Mouse (Mus musculus) thymus, postnatal 36 days (tissue): ENCODE measurements around the gene Galnt6.

Experiments
- DNase-seq, 2 experiments: peaks; one replicate each; pipeline ENCODE4 v3.0.0; 2022; ENCODE audit warnings: mixed read lengths in 2 of 2

Gene Galnt6

DNA sequence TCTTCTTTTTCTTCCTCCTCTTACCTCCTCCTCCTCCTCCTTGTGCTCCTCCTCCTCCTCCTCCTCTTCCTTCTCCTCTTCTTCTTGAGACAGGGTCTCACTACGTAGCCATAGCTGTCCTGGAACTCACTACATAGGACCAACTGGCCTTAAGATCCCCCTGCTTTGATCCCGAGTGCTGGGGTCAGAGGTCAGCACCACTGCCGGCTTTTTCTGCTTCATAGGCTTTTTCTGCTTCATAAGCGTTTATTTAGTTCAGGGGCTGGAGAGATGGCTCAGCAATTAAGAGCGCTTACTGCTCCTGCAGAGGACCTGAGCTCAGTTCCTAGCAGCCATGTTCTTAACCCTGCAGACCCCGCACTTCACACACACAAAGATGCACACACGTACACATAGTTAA, 47.4 kb downstream of the Galnt6 start:
- DNase-seq, result no peak

DNA sequence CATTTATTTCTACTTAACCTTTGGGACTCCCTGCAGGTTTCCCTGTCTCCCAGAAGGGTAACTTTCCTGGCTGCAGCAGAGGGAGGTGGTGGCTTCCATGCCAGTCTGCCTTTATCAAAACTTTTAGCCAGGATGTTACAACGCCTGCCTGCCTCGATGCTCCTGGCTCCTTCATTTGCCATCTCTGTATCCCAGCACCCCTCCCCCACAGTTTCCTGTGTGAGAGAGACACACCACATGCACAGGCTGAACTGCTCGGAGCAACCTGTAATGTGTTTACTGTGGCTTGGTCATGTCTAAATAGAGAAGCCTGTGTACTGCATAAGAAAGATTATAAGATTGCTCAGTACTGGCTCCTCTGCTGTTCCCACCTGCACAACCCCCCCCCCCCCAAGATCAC, 48.8 kb downstream of the Galnt6 start:
- no peak for DNase-seq

DNA sequence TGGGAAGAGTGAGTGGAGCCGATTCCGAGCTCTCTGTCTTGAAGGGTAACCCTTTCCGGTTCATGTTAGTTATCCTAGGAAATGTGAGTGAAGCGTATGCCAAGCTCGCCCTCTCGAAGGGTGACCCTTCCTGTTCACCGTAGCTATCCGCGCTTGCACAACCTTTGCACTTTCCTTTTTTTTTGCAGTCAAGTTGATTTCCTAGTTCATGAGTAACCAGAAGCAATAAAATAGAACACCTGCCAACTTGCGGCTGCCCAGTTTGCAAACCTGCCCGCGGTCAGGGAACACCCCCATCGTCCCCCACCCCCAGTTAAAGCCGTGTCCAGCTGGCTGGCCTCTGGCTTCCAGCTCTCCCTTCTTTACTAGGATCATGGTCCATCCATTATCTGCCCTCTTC, 50.2 kb downstream of the Galnt6 start:
- DNase-seq, result no peak

DNA sequence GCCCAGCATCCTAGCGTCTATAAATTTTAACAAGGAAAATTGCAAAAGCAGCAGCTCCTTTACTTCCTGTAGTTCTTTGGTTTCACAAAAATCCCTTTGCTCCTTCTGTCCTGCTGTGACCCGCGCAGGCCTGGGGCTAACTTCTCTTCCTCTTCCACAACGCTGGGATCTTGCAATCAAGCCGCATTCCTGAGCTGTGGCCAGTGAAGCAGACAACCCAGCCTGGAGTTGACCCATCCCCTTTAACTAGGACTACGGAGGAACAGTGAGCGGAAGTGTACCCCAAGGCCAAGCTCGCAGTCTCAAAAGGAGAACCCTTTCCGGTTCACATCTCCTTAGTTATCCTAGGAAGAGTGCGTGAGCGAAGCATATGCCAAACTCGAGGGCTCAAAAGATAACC, 50.6 kb downstream of the Galnt6 start:
- DNase-seq, result no peak

DNA sequence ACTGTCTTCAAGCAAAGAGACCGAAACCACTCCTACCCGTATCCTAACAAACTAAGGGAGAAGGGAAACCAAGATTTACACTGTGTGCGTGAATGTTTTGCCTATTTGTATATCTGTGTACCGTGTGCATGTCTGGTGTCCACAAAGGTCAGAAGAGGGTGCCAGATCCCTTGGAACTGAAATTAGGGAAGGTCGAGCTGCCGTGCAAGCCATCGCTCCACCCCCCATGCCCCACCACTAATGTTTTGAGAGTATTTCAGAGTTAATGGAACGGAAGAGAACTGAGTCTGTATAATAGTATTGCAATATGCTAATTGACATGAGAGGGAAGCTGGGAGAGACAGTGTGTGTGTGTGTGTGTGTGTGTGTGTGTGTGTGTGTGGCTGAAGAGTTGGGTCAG, 51.5 kb downstream of the Galnt6 start:
- no peak for DNase-seq

DNA sequence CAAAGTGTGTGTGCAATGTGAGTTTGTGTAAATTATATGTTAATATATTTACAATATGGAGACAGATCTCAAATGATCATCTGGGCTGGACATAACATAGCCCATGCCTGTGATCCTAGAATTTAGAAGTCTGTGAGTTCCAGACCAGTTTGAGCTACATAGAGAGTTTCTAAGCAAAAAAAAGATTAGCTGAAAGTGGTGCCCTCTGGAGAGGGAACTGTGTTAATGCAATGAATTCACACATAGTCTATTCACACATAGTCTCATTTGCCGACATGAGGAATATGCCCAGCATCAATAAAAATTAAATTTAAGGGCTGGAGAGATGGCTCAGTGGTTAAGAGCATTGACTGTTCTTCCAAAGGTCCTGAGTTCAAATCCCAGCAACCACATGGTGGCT, 52.7 kb downstream of the Galnt6 start:
- DNase-seq, result no peak

DNA sequence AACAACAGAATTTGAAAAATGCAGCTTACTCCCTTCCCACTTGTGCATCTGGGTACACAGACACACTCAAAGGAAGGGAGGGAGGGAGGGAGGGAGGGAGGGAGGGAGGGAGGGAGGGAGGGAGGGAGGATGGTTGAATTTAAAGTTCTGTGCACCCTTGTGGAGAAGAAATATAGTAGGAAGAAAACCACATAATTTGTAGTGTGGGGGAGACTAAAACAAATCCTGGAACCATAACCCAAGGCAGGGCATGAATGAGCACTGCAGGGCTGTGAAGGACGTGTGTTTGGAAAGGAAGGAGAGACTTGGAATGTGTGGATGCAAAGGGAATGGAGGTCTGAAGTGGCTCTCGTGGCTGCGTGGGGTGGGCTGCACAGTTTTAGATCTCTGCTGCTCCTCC, 53.7 kb downstream of the Galnt6 start:
- no peak for DNase-seq

DNA sequence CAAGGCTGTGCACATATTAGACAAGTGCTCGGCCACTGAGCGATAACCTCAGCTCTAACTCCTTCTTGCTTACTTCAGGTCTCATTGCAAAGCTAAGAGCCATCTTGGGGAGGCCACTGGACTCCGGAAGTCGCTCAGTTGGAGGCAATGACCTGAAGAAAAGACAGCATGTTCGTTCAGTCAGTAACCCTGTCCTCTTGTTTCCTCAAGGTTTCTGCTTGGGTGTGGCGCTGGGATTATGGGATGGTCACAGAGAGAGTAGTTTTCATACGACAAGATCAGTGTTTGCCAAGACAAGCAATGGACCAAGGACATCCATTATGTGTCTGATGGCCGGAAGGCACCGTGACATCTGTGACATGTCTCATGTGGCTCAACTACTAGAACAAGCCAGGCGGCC, 54.6 kb downstream of the Galnt6 start:
- DNase-seq, result no peak

DNA sequence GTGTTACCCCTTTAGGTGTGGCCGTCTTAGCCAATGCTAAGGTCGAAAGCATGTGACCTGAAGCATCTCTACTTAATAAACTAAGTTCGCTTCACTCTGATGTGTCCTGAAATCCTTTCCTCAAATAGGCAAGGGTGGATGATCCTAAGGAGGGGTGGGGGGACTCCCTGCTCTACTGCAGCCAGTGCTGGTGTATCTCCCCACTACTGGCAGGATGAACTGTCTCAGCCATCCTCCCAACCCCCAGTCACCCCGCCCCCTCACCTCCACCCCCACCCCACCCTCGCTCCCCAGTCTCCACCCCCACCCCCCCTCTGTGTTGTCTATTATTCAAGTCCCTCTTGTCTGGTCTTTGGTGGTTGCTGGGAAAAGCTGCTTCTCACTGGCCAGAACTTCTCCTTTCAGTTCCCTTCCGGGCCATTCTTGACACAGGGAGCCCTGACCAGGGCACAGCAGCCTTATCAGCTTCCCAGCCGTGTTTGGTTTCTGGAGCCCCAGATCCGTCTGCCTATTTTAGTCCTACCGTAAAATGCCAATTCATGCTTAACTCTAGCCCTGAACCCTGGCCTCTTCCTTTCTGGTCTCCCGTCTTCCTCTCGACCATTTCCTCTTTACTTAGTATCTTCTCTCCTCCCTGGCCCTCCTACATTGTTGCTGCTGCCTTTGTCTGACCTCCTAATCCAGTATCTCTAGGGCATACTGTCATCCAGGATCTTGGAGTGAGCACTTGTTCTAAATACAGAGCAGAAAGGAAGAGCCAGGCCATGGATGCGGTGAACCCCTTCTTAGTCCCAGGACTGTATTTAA, 55.4 kb downstream of the Galnt6 start:
- DNase-seq, result no peak

DNA sequence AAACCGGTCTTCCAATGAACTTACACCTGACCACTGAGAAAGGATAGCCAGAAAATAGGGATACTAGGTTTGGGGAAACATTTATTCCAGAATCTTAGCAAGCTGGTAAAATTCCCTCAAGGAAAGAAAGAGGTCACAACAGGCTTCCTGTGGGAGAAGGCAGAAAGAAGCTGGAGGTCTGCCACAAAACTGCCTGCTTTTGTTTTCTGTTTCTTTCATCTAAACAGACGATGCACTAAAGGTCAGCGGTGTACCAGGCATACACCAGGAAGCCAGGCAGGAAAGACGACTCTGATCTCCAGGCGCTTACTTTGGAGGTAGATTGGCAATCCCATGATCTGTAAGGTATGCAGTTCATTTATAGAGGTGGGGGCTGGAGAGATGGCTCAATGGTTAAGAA, 58.3 kb downstream of the Galnt6 start:
- DNase-seq, result no peak

DNA sequence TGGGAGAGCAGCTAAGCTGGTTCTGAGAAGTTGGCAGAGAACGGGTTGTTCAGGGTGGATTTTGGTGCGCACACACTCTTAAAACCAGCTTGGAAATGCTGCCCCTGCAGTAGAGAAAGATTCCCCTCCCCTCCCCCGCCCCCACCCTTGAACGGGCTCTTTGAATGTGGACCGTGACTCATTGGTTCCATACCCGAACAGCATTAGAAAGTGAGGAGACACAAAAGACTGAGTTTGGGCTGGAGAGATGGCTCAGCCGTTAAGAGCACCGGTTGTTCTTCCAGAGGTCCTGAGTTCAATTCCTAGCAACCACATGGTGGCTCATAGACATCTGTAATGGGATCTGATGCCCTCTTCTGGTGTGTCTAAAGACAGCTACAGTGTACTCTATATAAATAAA, 59.2 kb downstream of the Galnt6 start:
- no peak for DNase-seq

DNA sequence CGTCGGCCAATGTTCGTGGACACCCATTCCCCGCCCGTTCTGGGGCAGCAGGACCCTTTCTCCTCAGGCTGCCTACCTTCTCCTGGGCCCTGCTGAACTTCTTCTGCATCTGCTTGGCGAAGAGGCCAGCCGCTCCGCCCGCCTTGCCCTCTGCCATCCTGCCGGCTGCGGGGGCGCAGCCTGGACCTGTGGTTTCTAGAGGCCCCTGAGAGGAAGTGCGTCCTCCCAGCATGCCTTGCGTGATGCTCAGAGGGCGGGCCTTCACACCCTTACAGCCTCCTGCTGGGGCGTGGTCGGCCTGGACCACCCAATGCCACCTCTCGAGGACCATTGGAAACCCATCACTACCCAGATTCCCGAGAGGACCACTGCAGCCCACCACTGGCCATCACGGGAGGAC, 59.8 kb downstream of the Galnt6 start, which contains the start of gene Bin2:
Gene Bin2 (minus strand): TSS at position 217 of the 400 bp plus-strand sequence.
- peak; percentile 91 to 94 for DNase-seq

DNA sequence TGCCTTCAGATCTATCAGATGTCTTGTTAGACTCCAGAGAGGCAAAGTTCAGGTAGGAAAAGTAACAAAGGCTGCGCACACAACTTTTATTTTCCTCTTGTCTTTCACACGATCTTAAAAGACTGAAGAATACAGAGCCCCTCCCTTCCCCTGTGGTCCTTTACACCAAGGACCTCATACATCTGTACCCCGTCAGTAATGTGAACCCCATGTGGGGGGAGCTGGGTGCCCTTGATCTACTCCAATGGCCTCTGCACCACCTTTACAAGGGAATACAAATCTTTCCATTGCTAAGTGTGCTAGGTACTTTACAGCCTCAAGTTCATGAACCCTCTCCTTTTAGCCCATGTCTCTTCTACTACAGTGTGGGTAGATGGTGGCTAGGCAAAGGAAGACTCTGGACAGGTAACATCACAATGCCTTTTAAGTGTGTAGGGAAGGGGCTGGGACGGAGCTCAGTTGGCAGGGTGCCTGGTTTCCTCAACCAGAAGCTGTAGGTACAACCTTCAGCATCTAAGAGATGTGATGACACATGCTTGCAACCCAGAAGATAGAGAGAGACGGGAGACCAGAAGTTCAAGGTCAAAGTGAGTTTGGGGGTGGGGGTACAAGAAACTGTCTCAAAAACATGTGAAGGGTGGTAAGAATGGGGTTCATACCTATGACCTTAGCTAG, 61.2 kb downstream of the Galnt6 start:
- peak; percentile 49 to 63 for DNase-seq

DNA sequence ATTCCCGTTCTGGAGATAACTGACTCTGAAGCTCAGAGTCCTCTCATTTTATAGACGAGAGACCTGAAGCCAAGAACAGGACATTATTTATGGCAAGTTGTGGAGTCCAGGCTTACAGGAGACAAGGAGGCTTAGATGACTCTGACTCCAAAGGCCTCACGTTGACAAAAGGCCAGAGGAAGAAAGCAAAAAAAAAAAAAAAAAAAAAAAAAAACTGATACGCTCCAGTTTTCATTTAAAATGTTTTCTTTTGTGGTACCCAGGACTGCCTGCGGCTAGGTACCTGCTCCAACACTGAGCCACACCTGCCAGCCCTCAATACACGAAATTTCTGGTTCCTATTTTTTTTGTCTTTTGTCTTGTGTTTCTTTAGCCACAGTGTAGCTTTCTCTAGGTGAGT, 61.8 kb downstream of the Galnt6 start:
- DNase-seq, result no peak

DNA sequence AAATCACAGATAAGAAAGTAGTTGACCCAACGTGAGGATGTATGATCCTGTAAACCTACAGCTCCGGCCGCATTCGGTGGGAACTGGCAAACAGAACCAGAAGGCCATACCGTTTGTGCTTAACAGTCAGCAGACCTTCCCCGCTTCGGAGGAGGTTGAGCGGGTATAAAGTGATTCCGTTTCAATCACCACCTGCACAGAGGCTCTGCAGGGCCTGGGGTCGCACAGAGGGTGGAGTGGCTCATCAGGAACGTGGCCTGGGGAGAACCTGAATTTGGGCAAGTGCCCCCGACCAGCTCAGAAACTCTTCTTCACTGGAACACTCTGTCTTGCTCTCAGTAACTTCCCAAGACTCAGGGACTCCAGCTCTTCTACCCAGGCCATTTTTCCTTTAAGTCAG, 62.3 kb downstream of the Galnt6 start:
- peak in 1 of 2 experiments; percentile 37 for DNase-seq

DNA sequence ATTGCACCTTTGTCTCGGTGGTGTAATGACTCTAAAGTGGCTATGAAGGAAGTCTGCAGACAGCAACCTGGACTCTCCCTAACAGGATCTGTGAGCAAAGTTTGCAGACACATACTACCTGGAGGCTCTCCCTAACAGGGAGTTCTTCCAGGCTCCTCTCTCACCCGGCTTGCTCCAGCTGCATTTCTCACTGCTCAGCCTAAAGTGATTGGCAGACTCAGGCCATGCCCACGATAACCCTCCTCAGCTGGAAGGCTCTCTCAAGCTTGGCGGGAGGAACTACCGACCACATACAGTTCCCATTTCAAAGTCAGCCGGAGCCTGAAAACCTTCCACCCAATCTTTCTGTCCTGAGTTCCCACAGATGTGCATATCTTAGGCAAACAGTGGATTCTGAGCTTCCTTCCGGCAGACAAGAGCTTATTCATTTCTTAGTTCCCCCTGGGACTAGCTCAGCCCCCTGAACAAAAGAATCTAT, 62.9 kb downstream of the Galnt6 start:
- peak; percentile 42 to 47 for DNase-seq

DNA sequence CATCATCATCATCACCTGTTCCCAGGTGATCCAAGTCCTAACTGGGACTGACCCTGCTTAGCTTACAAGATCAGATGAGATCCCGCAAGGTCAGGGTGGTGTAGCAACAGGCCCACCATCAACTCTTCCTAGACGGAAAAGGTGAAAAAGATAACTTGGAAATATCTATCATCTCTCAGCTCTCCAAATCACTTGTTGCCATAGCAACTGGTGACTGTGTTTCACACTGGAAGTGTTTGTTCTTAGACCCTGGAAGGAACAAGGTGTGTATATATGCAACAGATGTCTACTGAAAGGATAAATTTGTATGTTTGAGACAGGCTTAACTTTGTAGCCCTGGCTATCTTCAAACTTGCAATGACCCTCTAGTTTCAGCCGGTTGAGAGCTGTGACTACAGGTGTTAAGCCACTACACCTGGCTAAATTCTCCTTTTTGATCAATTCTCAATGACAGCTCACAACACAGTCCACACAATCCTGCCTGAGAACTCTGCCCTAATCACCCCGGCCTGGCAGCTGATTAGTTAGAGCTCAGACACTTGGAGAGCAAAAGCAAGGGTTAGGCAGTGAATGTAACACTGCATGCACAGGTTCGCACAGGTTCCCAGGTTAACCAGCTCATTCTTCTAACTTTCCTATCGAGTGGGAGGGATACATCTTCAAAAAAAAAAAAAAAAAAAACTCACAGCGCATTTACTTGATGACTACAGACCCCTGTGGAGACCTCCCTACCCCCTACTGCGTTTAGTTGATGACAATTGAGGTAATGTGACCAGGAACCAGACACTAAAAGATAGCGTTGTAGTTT, 63.6 kb downstream of the Galnt6 start:
- no peak for DNase-seq

DNA sequence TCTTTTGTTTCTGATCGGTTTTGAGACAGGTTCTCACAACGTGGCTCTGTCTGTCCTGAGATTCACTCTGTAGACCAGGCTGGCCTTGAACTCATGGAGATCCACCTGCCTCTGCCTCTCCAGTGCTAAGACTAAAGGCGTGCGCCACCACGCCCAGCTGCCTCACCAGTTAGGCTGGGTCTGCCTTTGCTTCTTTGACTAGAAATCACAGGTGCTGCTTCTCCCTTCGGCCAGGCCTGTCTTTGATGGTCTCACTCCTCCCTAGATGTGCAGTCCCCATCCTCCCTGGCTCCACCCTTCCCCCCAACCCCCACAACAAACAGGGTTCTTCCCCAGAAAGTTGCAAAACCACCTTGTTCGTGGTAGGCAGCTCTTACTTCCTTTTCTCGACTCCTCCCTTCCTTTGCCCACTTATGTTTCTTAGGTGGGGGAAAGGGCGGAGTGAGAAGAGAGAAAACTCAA, 64.3 kb downstream of the Galnt6 start:
- DNase-seq, result peak; percentile 69 to 79

DNA sequence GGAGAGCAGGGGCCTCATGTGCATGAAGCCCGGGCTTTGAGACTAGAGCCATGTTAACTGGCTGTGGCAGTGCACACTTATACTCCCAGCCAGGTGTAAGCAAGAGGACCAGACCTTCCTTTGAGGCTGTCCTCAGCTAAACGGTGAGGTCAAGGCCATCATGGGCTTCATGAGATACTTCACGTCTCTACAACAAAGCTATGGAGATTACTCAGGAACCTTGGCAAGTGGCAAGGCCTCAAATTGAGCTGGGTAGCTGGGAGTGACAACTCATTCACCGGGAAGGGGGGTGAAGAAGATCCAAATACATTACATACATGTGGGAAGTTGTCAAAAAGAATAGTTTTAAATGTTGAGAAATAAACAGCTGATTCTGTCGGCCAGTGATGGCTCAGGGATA, 68.4 kb downstream of the Galnt6 start:
- DNase-seq, result no peak

DNA sequence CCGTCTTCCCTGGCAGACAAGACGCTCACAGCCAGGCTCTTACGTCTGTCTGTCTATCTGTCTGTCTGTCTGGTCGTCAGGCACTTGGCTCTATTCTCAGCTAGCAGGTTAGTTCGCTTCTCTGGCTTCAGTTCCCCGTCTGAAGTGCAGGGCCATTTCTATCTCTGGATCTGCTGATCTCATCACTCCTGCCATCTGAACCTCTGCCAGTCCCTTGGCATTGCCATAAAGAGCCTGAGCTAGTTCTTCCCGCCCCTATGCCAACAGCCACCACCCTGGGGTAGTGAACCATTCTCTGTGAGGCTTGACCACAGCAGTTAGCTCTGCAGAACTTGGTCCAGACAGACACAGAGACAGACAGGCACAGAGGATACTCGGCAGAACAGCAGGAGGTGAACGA, 68.9 kb downstream of the Galnt6 start:
- DNase-seq, result no peak

DNA sequence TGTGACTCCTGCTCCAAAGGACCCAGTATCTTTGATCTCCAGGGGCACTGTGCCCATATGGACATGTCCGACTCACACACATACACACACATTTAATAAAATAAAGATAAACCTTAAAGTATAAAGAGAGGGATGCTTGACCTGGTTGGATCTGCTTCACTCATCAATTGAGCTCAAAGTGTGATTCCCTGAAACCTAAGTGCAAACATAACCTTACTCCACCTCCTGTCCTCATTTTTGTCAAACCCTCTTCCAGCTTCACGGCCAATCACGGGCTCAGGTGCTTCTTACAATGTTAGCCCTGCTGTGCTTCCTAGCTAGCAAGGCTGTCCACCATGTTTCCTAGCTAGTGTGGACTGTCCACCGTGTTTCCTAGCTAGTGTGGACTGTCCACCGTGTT, 74.0 kb downstream of the Galnt6 start:
- DNase-seq, result no peak

DNA sequence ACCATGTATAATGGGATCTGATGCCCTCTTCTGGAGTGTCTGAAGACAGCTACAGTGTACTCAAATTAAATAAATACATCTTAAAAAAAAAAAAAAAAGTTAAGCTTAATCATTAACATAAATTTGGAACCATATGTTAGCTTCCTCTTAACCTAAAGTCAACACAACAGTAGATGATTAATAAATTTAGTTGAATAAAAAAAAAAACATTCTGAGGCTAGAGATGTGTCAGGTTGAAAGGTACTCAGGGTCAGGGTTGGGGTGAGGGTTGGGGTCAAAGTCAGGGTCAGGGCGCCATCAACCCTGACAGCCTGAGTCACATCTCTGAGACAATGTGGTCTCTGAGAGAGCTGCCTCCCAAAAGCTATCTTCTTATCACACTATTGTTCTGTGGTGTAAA, 74.9 kb downstream of the Galnt6 start:
- DNase-seq, result no peak

DNA sequence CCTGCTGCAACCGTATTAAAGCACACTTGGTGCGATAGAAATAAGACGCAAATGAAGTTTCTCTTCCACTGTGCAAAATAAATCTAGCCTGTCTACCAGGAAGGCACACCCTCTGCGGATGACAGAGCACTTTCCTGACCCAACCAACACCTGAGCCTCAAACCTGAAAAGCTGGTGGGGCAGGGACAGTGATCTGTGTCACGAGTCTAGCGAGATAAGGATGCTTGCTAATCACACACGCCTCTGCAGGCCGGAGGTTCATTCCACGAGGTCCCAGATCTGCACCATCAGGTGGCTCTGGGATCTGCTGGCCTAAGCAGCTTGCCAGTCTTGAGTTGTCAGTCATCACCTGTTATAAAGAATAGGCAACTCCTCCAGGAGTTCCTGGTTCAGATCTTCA, 77.6 kb downstream of the Galnt6 start:
- DNase-seq, result no peak
